Mouse (Mus musculus) stomach, postnatal 0 days (tissue): Measurements from ENCODE around the gene Gm20594.

Experiments
- CTCF ChIP-seq: IDR thresholded peaks from 2 replicates; pipeline ENCODE4 v1.5.1; 2016; ENCODE audit warnings: antibody characterized with exemption, low read depth, mild to moderate bottlenecking, moderate library complexity
- EP300 ChIP-seq: optimal IDR thresholded peaks from 2 replicates; pipeline ENCODE3; 2016; ENCODE audit warnings: antibody characterized with exemption

DNA sequence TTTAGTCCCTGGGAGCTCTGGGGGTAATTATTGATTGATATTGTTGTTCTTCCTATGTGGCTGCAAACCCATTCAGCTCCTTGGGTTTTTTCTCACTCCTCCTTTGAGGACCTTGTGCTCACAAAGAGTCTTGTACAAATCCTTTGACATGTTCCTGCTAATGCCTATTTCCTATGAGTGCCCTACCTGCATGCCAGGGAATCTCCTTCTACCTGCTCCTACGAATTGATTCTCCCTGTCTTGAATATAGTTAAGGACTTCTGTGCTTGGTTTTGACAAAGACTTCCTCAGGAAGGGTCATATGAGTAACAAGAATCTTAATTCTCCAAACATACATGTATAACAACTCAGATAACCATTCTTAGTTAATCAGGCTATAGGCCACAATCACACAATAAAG, at the start of gene Gm20594:
- TF ChIP-seq EP300 (no peak), CTCF (no peak)
